Mouse (Mus musculus): ENCODE measurements around the gene Rgs9.
A peak's percentile ranks its signal among the peaks of the same experiment; 100 is the strongest.
"Not testable (repeated sequence)": the region's sequence is repeated elsewhere in the genome, so short reads cannot be mapped to it uniquely, and the experiment has no call there.

Gene Rgs9

DNA sequence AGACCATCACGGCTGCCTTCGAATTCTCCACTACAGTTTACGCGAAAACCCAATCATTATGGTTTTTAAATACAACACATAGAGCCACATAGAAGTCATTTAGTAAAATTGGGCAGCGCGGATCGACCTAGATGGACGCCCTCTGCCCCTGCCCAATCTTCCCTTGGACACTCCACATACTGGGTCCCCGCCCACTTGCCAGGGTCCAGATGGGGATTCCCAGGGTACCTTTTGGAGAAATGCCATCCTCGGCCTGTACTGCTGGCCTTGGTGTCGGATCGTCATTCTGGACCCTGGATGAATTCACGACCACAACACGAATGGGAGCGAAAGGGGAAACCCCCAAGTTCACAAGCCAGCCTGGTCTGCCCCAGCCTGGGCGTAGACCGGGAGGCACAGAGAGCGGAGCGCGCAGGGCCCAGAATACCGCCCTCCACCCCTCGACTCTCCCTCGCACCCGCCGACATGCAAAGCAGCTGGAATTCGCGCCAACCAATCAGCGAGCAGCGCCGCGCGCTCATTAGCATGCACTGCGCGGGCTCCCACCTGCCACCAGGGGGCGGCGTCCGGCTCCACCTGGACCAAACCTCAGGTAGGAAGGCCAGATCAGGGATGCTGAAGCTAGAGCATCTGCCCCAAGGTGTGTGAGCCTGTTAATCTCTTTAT, at the start of gene Rgs9:
Gene Rgs9 (minus strand): TSS at position 420 of the 666 bp plus-strand sequence.
- DNase-seq (ENCODE audit: low spot score), result peak; percentile 83

GRCm38 (mm10) chr11:109347242-109347959, 49.5 kb upstream of the Rgs9 start:
- peak; percentile 59 for DNase-seq (ENCODE audit: low spot score)

DNA sequence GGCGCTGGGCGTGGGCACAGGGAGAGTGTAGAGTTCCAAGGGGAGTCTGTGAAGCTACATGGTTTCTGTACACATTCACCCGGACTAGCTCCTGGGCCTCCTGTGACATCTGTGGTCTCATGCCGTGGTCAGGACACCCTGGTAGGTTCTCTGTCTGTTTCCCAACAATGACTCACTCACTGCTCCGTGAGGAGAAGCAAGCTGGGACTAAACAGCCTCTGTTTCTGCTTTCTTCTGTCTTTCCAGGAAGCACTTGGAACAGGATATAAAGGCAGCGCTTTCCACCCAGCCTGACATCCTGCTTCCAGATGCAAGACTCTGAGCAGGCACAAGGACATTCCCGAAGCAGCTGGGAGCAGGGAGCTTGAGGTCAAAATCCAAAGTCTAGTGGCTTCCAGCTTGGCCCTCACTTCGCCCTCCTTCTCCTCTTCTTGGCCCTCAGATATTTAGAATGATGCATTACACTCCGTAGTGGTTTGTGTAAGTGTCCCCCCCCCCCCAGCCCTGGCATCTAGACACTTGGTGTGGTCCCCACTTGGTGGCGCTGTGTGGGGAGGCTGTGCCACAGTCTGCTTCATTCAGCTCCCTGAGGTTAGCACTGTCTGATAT, 46.2 kb upstream of the Rgs9 start:
- no peak for DNase-seq (ENCODE audit: low spot score)

DNA sequence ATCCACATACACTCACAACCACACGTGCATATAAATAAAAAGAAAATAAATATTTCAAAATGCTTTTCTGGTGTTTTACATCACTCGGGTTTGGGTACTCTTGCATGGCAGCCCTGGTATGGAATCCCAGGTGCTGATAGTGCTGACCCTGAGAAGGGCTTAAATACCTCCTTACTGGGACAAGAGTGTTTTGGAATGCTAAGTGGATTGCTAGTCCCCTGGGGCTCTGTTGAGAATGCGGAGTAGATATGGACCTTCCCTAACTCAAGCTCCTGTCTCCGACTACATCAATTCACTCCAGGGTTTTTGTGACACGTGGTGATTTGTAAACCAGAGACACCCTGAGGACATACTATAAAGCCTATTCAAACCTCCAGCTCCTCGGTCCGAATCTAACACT, 45.6 kb upstream of the Rgs9 start:
- DNase-seq (ENCODE audit: low spot score), result no peak

DNA sequence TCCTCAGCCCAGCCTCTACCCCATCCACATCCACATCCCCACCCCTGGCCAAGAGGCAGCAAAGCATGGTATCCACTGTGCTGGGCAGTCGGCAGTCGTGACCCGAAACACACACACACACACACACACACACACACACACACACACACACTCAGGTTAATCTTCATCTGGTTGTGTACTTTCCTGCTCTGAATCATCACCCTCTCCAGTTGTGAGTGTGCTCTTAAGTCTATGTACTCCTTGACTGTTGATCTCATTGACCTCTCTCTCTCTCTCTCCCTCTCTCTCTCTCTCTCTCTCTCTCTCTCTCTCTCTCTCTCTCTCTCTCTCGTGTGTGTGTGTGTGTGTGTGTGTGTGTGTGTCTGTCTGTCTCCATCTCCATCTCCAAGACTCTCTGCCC, 44.7 kb upstream of the Rgs9 start:
- not testable (repeated sequence) for DNase-seq (ENCODE audit: low spot score)

DNA sequence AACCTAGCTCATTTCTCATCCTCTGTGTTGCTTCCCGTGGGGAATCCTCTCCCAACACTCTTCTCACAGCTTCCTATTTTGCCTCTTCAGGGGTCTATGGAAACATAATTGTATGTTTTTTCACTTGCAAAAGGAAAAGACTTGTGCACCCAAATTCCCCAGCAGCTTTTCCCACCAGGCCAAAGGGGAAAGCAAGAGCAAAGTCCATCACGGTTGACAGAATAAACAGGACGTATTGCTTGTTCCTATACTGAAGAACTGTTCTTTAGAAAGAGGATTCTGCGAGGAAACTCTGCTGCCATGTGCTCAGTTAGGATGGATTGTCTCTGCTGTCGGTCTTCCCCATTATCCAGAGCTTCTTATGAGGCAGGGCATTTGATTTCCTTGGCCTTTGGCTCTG, 42.6 kb upstream of the Rgs9 start:
- no peak for DNase-seq (ENCODE audit: low spot score)

DNA sequence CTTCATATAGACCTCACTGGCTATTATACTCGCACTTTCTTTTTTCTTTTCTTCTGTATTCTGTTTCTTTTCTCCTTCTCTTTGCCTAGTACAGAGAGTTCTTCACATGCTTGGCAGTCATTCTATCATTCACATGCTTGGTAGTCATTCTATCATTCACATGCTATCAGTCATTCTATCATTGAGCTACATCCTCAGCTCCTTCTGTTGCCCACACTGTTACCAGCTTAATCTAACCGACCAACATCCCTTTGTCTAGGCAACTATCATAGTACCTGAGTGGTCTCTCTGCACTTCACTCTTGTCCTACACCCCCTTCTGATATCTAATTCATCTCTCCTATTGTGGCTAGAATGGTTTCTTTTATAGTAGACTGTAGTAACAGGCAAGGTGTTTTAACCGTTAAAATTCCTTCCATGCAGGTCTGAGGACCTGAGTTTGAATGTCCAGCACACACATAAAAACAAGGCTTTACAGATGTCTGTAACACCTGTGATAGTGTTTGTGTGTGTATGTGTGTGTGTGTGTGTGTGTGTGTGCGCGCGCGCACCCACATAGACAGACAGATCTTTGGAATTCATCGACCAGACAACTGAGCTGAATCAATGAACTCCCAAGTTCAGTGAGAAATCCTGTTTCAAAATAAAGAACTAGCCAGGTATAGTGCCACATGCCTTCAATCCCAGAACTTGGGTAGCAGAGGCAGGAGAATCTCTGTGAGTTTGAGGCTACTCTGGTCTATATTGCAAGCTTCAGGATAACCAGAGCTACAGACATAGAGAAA, 41.4 kb upstream of the Rgs9 start:
- DNase-seq (ENCODE audit: low spot score), result no peak

- no peak for DNase-seq (ENCODE audit: low spot score)
These were observed 38.0 kb upstream of the Rgs9 start for GRCm38 (mm10) chr11:109335890-109336289.

- no peak for DNase-seq (ENCODE audit: low spot score)
These were observed 36.8 kb upstream of the Rgs9 start for GRCm38 (mm10) chr11:109334773-109335172.

GRCm38 (mm10) chr11:109332722-109333121, 34.8 kb upstream of the Rgs9 start:
- DNase-seq (ENCODE audit: low spot score), result no peak

GRCm38 (mm10) chr11:109331424-109331824, 33.5 kb upstream of the Rgs9 start:
- DNase-seq (ENCODE audit: low spot score), result peak; percentile 79

- DNase-seq (ENCODE audit: low spot score), result no peak
These were observed 32.9 kb upstream of the Rgs9 start for GRCm38 (mm10) chr11:109330706-109331393.

GRCm38 (mm10) chr11:109329331-109329730, 31.4 kb upstream of the Rgs9 start:
- no peak for DNase-seq (ENCODE audit: low spot score)

GRCm38 (mm10) chr11:109327952-109328351, 30.0 kb upstream of the Rgs9 start:
- DNase-seq (ENCODE audit: low spot score), result no peak

DNA sequence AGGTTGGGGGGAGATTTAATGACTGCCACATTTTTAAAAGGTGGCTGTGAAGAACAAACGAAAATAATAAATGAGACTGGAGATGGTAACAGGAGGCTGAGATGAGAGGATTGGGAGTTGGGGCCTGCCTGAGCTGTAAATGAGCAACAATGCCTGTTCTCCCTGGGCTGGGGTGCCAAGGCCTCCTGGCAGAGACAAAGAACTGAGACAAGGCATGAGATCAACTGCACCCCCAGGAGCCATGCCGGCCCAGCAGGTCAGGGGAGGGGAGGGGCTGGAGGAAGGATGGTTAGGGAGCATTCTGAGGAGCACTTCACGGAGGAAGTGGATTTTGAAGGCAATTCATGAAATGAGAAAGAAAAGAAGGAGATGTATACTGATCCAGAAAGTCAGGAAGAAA, 29.5 kb upstream of the Rgs9 start:
- no peak for DNase-seq (ENCODE audit: low spot score)

DNA sequence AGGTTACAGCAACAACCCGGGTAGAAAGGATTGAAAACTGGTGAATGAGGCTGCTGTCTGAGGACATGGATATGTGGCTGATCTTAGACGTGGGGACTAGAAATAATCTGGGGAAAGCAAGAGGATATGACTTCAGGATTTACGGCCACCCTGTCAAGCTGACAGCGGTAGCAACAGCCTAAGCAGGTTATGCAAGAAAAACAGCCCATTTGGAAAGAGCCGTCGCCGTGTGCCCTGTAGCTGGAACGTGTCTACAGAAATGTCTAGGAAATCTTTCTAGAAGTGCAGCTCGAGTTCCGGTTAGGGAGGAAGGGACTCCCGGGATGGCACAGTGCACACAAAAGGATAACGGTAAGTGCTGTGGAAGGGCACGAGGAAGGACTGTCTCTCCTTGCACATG, 28.3 kb upstream of the Rgs9 start:
- no peak for DNase-seq (ENCODE audit: low spot score)

DNA sequence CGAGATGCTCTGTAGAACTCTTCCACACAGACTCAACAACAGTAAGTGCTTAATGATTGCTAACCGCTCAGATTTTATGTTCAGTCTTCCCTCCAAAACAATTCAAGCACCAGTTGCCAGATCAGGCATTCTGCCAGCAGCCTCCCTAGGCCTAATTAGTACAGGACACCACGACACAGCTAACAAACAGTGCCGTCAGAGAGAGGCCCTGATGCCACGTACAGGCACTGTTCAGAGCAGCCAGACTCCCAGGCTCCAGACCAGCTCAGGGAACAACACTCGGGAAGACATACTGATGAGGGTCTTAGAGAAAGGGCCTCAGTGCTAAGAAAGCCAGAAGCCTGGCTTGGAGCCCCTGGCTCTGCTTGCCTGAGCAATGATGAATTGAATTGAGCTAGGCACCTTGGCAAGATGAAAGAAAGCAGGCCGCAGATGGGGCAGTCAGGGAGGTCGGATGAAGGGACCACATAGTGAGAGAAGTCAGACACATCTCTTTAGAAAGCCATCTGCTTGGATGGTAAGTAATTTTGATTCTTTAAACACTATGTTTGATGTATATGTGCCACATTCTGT, 22.5 kb upstream of the Rgs9 start:
- no peak for DNase-seq (ENCODE audit: low spot score)

DNA sequence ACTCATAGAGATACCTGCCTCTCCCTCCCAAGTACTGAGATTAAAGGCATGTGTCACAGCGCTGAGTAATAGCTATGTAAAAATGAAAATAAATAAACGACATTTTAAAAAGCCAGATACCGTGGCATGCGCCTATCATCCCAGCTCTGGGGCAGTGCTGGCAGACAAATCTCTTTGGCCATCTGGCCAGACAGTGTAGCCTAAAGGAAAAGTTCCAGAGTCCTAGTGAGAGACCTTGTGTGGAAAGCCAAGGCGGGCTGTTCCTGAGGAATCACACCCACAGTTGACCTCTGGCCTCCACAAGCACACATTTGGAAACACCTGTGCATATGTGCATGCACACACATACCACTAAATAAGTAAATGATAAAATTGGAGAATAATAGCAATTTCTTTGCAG, 22.0 kb upstream of the Rgs9 start:
- no peak for DNase-seq (ENCODE audit: low spot score)

DNA sequence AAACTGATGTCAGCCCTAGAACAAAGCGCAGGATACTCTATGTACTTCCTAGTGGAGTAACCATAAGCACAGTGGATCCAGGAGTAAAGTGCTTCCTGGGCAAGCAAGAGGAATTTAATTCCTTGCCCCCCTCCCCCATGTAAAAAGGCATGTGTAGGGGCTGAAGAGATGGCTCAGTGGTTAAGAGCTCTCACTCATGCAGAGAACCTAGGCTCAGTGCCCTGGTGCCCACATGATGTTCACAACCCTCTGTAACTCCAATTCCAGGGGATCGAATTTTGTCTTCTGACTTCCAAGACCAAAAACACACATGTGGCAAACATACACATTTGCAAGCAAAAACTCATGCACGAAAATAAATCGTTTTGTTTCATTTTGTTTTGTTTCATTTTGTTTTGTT, 21.5 kb upstream of the Rgs9 start:
- no peak for DNase-seq (ENCODE audit: low spot score)

DNA sequence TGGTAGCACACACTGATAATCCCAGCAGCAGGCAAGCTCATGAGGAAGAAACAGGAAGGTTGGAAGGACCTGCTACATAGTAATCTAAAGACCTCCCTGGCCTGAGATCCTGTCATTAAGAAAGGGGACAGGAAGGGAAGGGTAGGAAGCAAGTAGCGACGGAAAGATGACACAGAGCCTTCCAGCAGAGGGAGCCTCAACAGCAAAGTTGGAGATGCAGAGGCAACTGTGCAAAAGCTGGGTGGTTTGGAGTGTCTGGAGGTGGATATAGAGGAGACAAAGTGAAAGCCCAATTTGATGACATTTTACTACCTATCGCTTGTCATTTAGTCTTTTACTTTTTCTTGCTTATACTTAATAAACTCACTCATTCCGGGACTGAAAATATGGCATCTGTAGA, 19.0 kb upstream of the Rgs9 start:
- no peak for DNase-seq (ENCODE audit: low spot score)

DNA sequence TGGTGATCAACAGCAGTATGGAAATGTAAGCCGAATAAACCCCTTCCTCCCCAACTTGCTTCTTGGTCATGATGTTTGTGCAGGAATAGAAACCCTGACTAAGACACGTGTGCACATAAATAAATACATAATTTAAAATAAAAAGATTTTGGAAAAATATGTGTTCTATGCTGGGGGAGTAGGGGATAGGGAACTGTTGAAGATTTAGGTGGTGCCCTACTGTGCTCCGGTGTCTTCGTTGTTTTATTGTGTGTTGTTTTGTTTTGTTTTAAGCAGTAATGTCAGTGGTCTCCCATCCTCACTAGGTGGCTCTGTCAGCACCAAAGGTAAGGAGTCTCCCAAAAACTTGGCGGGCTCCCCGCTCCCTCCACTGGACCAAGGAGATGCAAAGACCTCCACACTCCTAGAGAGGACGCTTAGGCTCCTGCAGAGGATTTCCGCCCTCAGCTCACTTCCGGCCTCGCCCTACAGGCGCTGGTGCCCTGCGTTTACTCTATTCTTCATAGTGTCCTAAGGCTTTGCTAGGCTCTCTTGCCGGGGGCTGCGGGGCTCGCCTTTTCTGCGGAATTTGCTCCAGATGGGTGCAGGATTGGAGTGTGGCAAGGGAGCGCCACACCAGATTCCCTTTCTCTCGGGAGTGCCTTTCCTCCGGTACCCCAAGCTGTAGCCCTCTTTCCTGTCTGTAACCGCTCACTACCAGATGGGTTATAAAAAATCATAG, 14.1 kb upstream of the Rgs9 start:
- no peak for DNase-seq (ENCODE audit: low spot score)

All from urinary bladder, postnatal 10 days (tissue).